Mouse (Mus musculus): ENCODE measurements around the gene Pgc. TPM values are rescaled to one million over a fixed set of nuclear protein-coding genes. Genes with fewer than 3 reads are reported as not detected.

Pgc gene
- polyA plus RNA-seq, 1 experiment: not detected

DNA sequence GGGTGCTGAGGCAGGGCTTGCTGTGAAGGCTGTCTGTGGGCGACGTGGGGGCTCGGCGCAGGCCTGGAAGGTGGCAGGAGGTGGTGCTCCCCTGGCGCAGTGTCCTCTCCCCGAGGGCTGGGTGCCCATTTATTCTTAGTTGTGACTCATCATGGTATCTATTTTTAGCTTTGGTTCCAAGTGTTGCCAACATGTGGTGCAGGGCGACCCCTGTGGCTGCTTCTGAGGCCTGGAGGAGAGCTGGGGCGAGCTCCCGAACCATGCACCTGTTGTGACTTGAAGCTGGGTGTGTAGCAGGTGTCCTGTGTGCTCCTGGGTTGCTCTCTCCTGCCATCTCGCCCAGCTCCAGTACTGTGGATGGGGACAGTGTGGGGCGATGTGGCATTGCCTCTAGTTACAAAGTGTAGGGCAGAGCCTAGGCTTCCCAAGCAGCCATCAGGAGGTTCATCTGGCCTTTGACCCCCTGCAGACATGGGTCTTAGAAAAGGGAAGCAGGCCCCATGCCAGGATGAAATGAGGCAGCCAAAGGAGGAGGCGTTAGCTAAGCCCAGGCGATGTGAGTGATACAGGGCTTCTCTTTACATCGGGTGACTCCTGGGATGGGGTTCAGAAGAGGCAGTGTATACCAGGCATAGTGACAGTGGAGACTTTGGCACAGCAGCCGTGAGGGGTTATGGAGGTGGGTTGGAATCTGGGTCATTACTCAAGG lies 33.2 kb downstream of the Pgc start:
- no peaks in the 10 kb centered on the region for H3K79me2 ChIP-seq (ENCODE audit: control insufficient read depth, insufficient read depth)
- no peak overlapping the region for H3K4me3 ChIP-seq
- peak; percentile 69 to 96 (median 87) for TF ChIP-seq MYOG (IDR thresholded peaks at IDR 0.05; ENCODE audit: control insufficient read depth in 1 of 3, insufficient read depth in 1 of 3, insufficient read length in 2 of 3, low read depth in 2 of 3)
- peak; percentile 78 for TF ChIP-seq TCF3 (IDR thresholded peaks at IDR 0.05; ENCODE audit: insufficient read length, low read depth)
- TF ChIP-seq SRF (IDR thresholded peaks at IDR 0.05; ENCODE audit: control insufficient read depth, insufficient read length, low read depth): no peak
- peak; percentile 62 to 97 (median 96) for TF ChIP-seq MYOD1 (IDR thresholded peaks at IDR 0.05; ENCODE audit: control insufficient read depth in 1 of 3, insufficient read length in 2 of 3, low read depth in 2 of 3)
- TF ChIP-seq POLR2AphosphoS2 (IDR thresholded peaks at IDR 0.05; ENCODE audit: insufficient read length, low read depth): no peak
- no peak for TF ChIP-seq USF1 (IDR thresholded peaks at IDR 0.05; ENCODE audit: low read depth)
- no peak for TF ChIP-seq CEBPB (IDR thresholded peaks at IDR 0.05; ENCODE audit: insufficient read depth, poor library complexity, severe bottlenecking)
- TF ChIP-seq E2F4 (IDR thresholded peaks at IDR 0.05; ENCODE audit: insufficient read depth): no peak
- no peak for TF ChIP-seq POLR2A (IDR thresholded peaks at IDR 0.05; ENCODE audit: insufficient read length, low read depth)
- TF ChIP-seq REST (IDR thresholded peaks at IDR 0.05; ENCODE audit: insufficient read depth, insufficient read length): no peak
- TF ChIP-seq MAX (IDR thresholded peaks at IDR 0.05; ENCODE audit: low read depth): no peak
- peak; percentile 88 for TF ChIP-seq TCF12 (IDR thresholded peaks at IDR 0.05; ENCODE audit: insufficient read depth, poor library complexity, severe bottlenecking)
- H3K27me3 ChIP-seq (ENCODE audit: control insufficient read depth, insufficient read depth, insufficient read length): no peaks in the 10 kb centered on the region
- peak overlapping the region; percentile 64 for H3K4me2 ChIP-seq (ENCODE audit: low read depth)
- H3ac ChIP-seq (ENCODE audit: control insufficient read depth, insufficient read length): no peak overlapping the region
- H3K36me3 ChIP-seq (ENCODE audit: control insufficient read depth, insufficient read depth): no peaks in the 10 kb centered on the region

DNA sequence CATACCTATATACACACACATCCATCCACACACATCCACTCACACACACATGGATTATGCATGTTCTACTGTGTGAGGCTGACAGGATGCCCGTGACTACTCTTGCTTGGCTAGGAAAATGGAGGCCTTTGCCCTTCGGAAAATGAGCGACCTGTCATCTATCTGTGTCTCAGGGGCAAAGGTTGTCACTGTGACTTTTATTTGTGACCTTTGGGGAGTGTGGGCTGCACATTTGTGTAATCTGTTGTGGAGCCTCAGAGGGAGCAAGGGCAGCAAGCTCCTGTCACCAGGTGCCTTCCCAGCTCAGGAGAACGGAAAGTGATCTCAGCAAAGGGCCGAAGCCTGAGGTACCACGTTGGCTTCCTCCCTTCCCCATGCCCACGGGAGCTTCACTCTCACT lies 35.4 kb downstream of the Pgc start:
- Histone ChIP-seq H3K27me3 (ENCODE audit: control insufficient read depth, insufficient read depth, insufficient read length) (no peaks in the 10 kb centered on the region), H3K4me2 (ENCODE audit: low read depth) (peak overlapping the region; percentile 60), H3K4me3 (no peak overlapping the region), H3ac (ENCODE audit: control insufficient read depth, insufficient read length) (no peak overlapping the region), H3K36me3 (ENCODE audit: control insufficient read depth, insufficient read depth) (no peaks in the 10 kb centered on the region), H3K79me2 (ENCODE audit: control insufficient read depth, insufficient read depth) (no peaks in the 10 kb centered on the region)
- no peak for TF ChIP-seq POLR2AphosphoS2 (IDR thresholded peaks at IDR 0.05; ENCODE audit: insufficient read length, low read depth)
- TF ChIP-seq TCF12 (IDR thresholded peaks at IDR 0.05; ENCODE audit: insufficient read depth, poor library complexity, severe bottlenecking): no peak
- no peak for TF ChIP-seq MYOD1 (IDR thresholded peaks at IDR 0.05; ENCODE audit: control insufficient read depth in 1 of 3, insufficient read length in 2 of 3, low read depth in 2 of 3)
- no peak for TF ChIP-seq USF1 (IDR thresholded peaks at IDR 0.05; ENCODE audit: low read depth)
- no peak for TF ChIP-seq POLR2A (IDR thresholded peaks at IDR 0.05; ENCODE audit: insufficient read length, low read depth)
- TF ChIP-seq MAX (IDR thresholded peaks at IDR 0.05; ENCODE audit: low read depth): no peak
- no peak for TF ChIP-seq REST (IDR thresholded peaks at IDR 0.05; ENCODE audit: insufficient read depth, insufficient read length)

DNA sequence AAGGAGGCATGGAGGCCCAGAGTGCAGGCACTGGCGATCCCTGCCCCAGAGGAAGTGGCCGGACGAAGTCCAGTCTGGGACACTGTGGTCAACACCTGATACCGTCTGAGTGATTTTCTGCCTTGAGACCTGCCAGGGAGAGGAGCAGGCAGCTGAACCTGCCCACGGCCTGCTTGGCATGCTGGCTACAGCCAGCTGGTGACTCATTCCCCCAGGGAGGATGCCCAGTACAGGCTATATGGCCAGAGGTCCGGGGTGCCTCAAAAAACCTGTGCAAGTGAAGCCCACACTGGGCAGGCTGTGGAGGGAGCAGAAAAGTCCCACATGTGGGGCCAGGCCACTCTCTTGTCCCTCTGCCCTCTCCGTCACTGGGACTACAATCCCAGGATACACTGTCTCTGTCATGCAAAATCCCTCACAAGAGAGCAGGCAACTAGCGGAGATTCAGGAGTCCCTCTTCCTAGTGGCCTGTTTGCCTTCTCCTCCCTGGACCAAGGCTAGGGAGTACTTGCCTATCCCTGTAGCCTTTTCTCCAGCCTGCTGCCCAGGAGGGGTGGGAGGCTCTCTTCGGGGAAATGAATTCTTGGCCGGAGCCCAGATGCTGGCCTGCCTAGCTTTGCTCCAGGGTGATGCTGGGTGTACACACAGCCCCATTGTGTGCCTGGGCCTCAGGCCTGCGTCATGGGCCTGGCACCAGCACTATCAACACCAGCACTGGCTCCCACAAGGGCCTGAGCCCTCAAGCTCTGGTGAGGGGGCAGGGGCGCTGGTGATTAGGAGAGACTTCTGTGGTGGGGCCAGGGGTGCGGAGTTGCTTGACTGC lies 36.1 kb downstream of the Pgc start:
- H3K4me2 ChIP-seq (ENCODE audit: low read depth): peak overlapping the region; percentile 60
- no peak overlapping the region for H3ac ChIP-seq (ENCODE audit: control insufficient read depth, insufficient read length)
- H3K27me3 ChIP-seq (ENCODE audit: control insufficient read depth, insufficient read depth, insufficient read length): no peaks in the 10 kb centered on the region
- H3K79me2 ChIP-seq (ENCODE audit: control insufficient read depth, insufficient read depth): no peaks in the 10 kb centered on the region
- TF ChIP-seq TCF3 (IDR thresholded peaks at IDR 0.05; ENCODE audit: insufficient read length, low read depth) (peak; percentile 58), USF1 (IDR thresholded peaks at IDR 0.05; ENCODE audit: low read depth) (no peak), MYOD1 (IDR thresholded peaks at IDR 0.05; ENCODE audit: control insufficient read depth in 1 of 3, insufficient read length in 2 of 3, low read depth in 2 of 3) (peak in 2 of 3 experiments; percentile 75 to 94), MYOG (IDR thresholded peaks at IDR 0.05; ENCODE audit: control insufficient read depth in 1 of 3, insufficient read depth in 1 of 3, insufficient read length in 2 of 3, low read depth in 2 of 3) (peak in 2 of 3 experiments; percentile 82 to 89), POLR2A (IDR thresholded peaks at IDR 0.05; ENCODE audit: insufficient read length, low read depth) (no peak), TCF12 (IDR thresholded peaks at IDR 0.05; ENCODE audit: insufficient read depth, poor library complexity, severe bottlenecking) (peak; percentile 23), SRF (IDR thresholded peaks at IDR 0.05; ENCODE audit: control insufficient read depth, insufficient read length, low read depth) (no peak), CEBPB (IDR thresholded peaks at IDR 0.05; ENCODE audit: insufficient read depth, poor library complexity, severe bottlenecking) (no peak), REST (IDR thresholded peaks at IDR 0.05; ENCODE audit: insufficient read depth, insufficient read length) (no peak)
- no peak overlapping the region for H3K4me3 ChIP-seq
- no peaks in the 10 kb centered on the region for H3K36me3 ChIP-seq (ENCODE audit: control insufficient read depth, insufficient read depth)

DNA sequence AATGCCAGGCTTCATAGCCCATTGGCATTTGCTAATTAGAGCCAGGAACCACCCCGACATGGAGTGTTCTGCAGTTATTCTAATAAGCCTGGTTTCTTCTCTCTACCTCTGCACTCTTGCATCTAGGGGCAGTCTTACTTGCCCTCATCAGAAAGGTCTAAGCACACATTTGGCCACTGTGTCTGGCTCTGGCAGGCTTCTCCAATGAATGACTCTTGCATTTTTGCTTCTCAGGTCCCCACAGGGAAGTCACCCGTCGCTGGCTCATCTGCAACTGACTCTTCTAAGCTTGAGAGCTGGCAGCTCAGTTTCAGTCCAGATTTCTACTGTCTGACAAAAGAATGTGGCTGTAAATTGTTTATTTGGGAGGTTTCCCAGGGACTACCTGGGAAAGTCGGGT lies 39.3 kb downstream of the Pgc start:
- TF ChIP-seq POLR2A (IDR thresholded peaks at IDR 0.05; ENCODE audit: insufficient read length, low read depth) (no peak), USF1 (IDR thresholded peaks at IDR 0.05; ENCODE audit: low read depth) (no peak), TCF12 (IDR thresholded peaks at IDR 0.05; ENCODE audit: insufficient read depth, poor library complexity, severe bottlenecking) (no peak), SRF (IDR thresholded peaks at IDR 0.05; ENCODE audit: control insufficient read depth, insufficient read length, low read depth) (no peak), MAX (IDR thresholded peaks at IDR 0.05; ENCODE audit: low read depth) (no peak)
- H3K36me3 ChIP-seq (ENCODE audit: control insufficient read depth, insufficient read depth): no peaks in the 10 kb centered on the region
- no peaks in the 10 kb centered on the region for H3K79me2 ChIP-seq (ENCODE audit: control insufficient read depth, insufficient read depth)
- no peaks in the 10 kb centered on the region for H3K27me3 ChIP-seq (ENCODE audit: control insufficient read depth, insufficient read depth, insufficient read length)
- H3K4me2 ChIP-seq (ENCODE audit: low read depth): no peak overlapping the region
- no peak overlapping the region for H3K4me3 ChIP-seq
- H3ac ChIP-seq (ENCODE audit: control insufficient read depth, insufficient read length): no peak overlapping the region
